Mouse (Mus musculus): Measurements from ENCODE around the gene Chmp1a. TPM values are rescaled to one million over a fixed set of nuclear protein-coding genes. Genes with fewer than 3 reads are reported as not detected.

The Chmp1a gene
- total and polyA plus RNA-seq, 2 experiments from 2014 or later: 207 to 247 TPM

DNA sequence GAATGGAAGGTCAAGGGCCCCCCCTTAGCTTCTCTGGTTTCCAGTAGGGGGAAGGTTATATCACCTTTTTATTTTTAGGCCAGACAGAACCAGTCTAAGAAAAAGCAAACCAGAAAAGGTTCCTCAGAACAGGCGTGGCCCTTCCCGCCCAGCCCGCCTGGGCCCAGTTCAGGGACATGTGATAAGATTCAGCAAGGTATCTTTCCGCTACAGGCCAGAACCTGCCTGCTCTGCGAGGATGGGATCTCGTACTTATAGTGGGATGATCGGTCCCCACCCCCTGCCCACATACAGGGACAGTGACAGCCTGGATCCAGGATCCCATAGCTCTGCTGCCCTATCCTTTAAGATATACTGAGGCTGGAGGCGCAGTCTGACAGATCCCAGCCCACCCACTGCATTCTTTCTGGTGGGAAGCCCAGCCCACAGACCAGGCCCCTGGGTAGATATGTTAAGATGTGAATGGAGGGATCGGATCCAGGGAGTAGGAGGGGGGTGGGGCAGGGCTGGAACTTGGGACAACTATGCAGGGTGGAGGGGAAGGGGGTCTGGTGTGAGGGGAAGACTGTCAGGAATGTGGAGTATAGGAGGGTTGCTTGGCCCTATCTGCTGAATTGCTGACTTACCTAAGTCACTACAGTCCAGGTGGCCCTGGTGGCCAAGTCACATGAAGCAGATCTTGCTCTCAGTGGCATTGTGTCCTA, 56.3 kb downstream of the Chmp1a start:
- Histone ChIP-seq H3K27me3 (ENCODE audit: insufficient read depth, low read length) (no peaks in the 10 kb centered on the region), H3K4me3 (ENCODE audit: low read depth, low read length) (no peak overlapping the region), H3K4me1 (ENCODE audit: insufficient read depth) (no peaks in the 10 kb centered on the region), H3K9ac (no peak overlapping the region), H3K9me3 (ENCODE audit: low read length) (no peaks in the 10 kb centered on the region), H3K27ac (ENCODE audit: low read depth, low read length) (no peak overlapping the region), H3K4me2 (ENCODE audit: low read depth) (no peak overlapping the region), H3K36me3 (ENCODE audit: insufficient read depth) (no peaks in the 10 kb centered on the region)
- WGBS: 85% methylated on average over 9 of the region's 9 CpGs
- ATAC-seq (no peak), DNase-seq (no peak)
- TF ChIP-seq CTCF (IDR thresholded peaks at IDR 0.05; ENCODE audit: low read depth): no peak

DNA sequence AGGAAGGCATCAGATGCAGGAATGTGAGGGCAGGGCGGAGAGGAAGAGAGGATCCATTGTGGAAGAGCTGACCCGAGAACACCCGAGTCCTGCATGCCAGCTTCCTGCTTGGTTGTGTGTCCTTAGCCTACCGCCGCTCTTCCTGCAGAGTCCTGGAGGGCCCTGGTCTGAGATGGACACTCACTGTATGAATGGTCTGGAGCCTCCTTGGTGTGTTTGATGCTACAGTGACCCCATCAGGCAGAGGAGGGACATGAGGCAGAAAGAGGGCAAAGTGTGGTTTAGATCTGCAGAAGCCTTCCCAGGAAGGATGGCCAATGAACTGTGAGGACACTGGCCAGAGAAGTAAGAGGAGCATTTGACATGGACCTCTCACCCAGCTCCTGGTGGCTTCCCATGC, 57.4 kb downstream of the Chmp1a start:
- Histone ChIP-seq H3K36me3 (ENCODE audit: insufficient read depth) (no peaks in the 10 kb centered on the region), H3K27me3 (ENCODE audit: insufficient read depth, low read length) (no peaks in the 10 kb centered on the region), H3K4me3 (ENCODE audit: low read depth, low read length) (no peak overlapping the region), H3K4me1 (ENCODE audit: insufficient read depth) (no peaks in the 10 kb centered on the region), H3K9ac (no peak overlapping the region), H3K27ac (ENCODE audit: low read depth, low read length) (no peak overlapping the region), H3K9me3 (ENCODE audit: low read length) (no peaks in the 10 kb centered on the region), H3K4me2 (ENCODE audit: low read depth) (no peak overlapping the region)
- peak; percentile 53 for TF ChIP-seq CTCF (IDR thresholded peaks at IDR 0.05; ENCODE audit: low read depth)
- WGBS: 78% methylated on average over 5 of the region's 5 CpGs
- ATAC-seq (no peak), DNase-seq (no peak)

Other genes starting within 250 kb of the Chmp1a start
- 88.7 and 103 TPM in 2 replicates for gene Ankrd11, start 170.5 kb downstream of the Chmp1a start, total RNA-seq (2014; rRNA removed)
- gene Ankrd11, start 170.5 kb downstream of the Chmp1a start, polyA plus RNA-seq (2015; fragmentation: Nextera tagmentation; extraction: Ambion mirVana): 69.4 and 73.5 TPM in 2 replicates
- 56.2 and 62.8 TPM in 2 replicates for gene Spg7, start 149.8 kb downstream of the Chmp1a start, total RNA-seq (2014; rRNA removed)
- gene Spg7, start 149.8 kb downstream of the Chmp1a start, polyA plus RNA-seq (2015; fragmentation: Nextera tagmentation; extraction: Ambion mirVana): 39.8 and 52.9 TPM in 2 replicates
- gene Rpl13, start 110.4 kb downstream of the Chmp1a start, total RNA-seq (2014; rRNA removed): 2,315 and 2,714 TPM in 2 replicates
- gene Rpl13, start 110.4 kb downstream of the Chmp1a start, polyA plus RNA-seq (2015; fragmentation: Nextera tagmentation; extraction: Ambion mirVana): 944 and 1,242 TPM in 2 replicates
- 30.2 and 32.6 TPM in 2 replicates for gene Cpne7, start 95.4 kb downstream of the Chmp1a start, total RNA-seq (2014; rRNA removed)
- gene Cpne7, start 95.4 kb downstream of the Chmp1a start, polyA plus RNA-seq (2015; fragmentation: Nextera tagmentation; extraction: Ambion mirVana): 13.5 and 25.0 TPM in 2 replicates
- 0.71 and 5.0 TPM in 2 replicates for gene Sult5a1, start 54.4 kb downstream of the Chmp1a start, total RNA-seq (2014; rRNA removed)
- 0.89 and 0.96 TPM in 2 replicates for gene Sult5a1, start 54.4 kb downstream of the Chmp1a start, polyA plus RNA-seq (2015; fragmentation: Nextera tagmentation; extraction: Ambion mirVana)
- 0.15 and 0.57 TPM in 2 replicates for gene Dpep1, start 26.5 kb downstream of the Chmp1a start, total RNA-seq (2014; rRNA removed)
- 0.23 and 0.46 TPM in 2 replicates for gene Dpep1, start 26.5 kb downstream of the Chmp1a start, polyA plus RNA-seq (2015; fragmentation: Nextera tagmentation; extraction: Ambion mirVana)
- gene Spata33, start 69 bp upstream of the Chmp1a start, total RNA-seq (2014; rRNA removed): 6.3 and 7.8 TPM in 2 replicates
- 7.6 and 8.2 TPM in 2 replicates for gene Spata33, start 69 bp upstream of the Chmp1a start, polyA plus RNA-seq (2015; fragmentation: Nextera tagmentation; extraction: Ambion mirVana)
- gene Cdk10, start 12.1 kb upstream of the Chmp1a start, total RNA-seq (2014; rRNA removed): 71.7 and 93.2 TPM in 2 replicates
- gene Cdk10, start 12.1 kb upstream of the Chmp1a start, polyA plus RNA-seq (2015; fragmentation: Nextera tagmentation; extraction: Ambion mirVana): 48.7 and 54.3 TPM in 2 replicates
- 10.2 and 12.2 TPM in 2 replicates for gene Spata2l, start 23.5 kb upstream of the Chmp1a start, total RNA-seq (2014; rRNA removed)
- gene Spata2l, start 23.5 kb upstream of the Chmp1a start, polyA plus RNA-seq (2015; fragmentation: Nextera tagmentation; extraction: Ambion mirVana): 11.3 and 14.8 TPM in 2 replicates
- gene Zfp276, start 41.4 kb upstream of the Chmp1a start, total RNA-seq (2014; rRNA removed): 31.9 and 37.3 TPM in 2 replicates
- 10.1 and 14.8 TPM in 2 replicates for gene Zfp276, start 41.4 kb upstream of the Chmp1a start, polyA plus RNA-seq (2015; fragmentation: Nextera tagmentation; extraction: Ambion mirVana)
- gene Vps9d1, start 41.6 kb upstream of the Chmp1a start, total RNA-seq (2014; rRNA removed): 54.4 and 94.6 TPM in 2 replicates
- 44.8 and 54.3 TPM in 2 replicates for gene Vps9d1, start 41.6 kb upstream of the Chmp1a start, polyA plus RNA-seq (2015; fragmentation: Nextera tagmentation; extraction: Ambion mirVana)
- gene Fanca, start 105.8 kb upstream of the Chmp1a start, total RNA-seq (2014; rRNA removed): 5.0 and 5.6 TPM in 2 replicates
- 2.6 and 2.7 TPM in 2 replicates for gene Fanca, start 105.8 kb upstream of the Chmp1a start, polyA plus RNA-seq (2015; fragmentation: Nextera tagmentation; extraction: Ambion mirVana)
- gene Spire2, start 120.0 kb upstream of the Chmp1a start, total RNA-seq (2014; rRNA removed): 37.0 and 37.8 TPM in 2 replicates
- gene Spire2, start 120.0 kb upstream of the Chmp1a start, polyA plus RNA-seq (2015; fragmentation: Nextera tagmentation; extraction: Ambion mirVana): 21.3 and 24.2 TPM in 2 replicates
- gene Tcf25, start 161.0 kb upstream of the Chmp1a start, total RNA-seq (2014; rRNA removed): 434 and 487 TPM in 2 replicates
- gene Tcf25, start 161.0 kb upstream of the Chmp1a start, polyA plus RNA-seq (2015; fragmentation: Nextera tagmentation; extraction: Ambion mirVana): 275 and 296 TPM in 2 replicates
- gene Mc1r, start 194.3 kb upstream of the Chmp1a start, total RNA-seq (2014; rRNA removed): 0.10 TPM in 1 of 2 replicates, not detected in the other
- 0.07 and 0.08 TPM in 2 replicates for gene Mc1r, start 194.3 kb upstream of the Chmp1a start, polyA plus RNA-seq (2015; fragmentation: Nextera tagmentation; extraction: Ambion mirVana)
- 3,807 and 3,931 TPM in 2 replicates for gene Tubb3, start 198.7 kb upstream of the Chmp1a start, total RNA-seq (2014; rRNA removed)
- 2,045 and 2,116 TPM in 2 replicates for gene Tubb3, start 198.7 kb upstream of the Chmp1a start, polyA plus RNA-seq (2015; fragmentation: Nextera tagmentation; extraction: Ambion mirVana)
- 35.8 and 41.4 TPM in 2 replicates for gene Def8, start 210.8 kb upstream of the Chmp1a start, total RNA-seq (2014; rRNA removed)
- 35.0 and 36.4 TPM in 2 replicates for gene Def8, start 210.8 kb upstream of the Chmp1a start, polyA plus RNA-seq (2015; fragmentation: Nextera tagmentation; extraction: Ambion mirVana)